Mouse (Mus musculus) CH12.LX (cell line): Measurements from ENCODE around the gene Themis3. TPM values are rescaled to one million over a fixed set of nuclear protein-coding genes. Genes with fewer than 3 reads are reported as not detected.

Experiments
- DNase-seq: peaks from one replicate; pipeline ENCODE4 v3.0.0-alpha.2; 2013; ENCODE audit errors: extremely low read depth
- H3K27ac ChIP-seq: 2 replicates; pipeline ENCODE4 v1.5.1; 2012; ENCODE audit warnings: low read depth, mild to moderate bottlenecking, control low read depth, moderate library complexity; ENCODE audit not compliant: insufficient read depth
- H3K27me3 ChIP-seq: replicated peaks from 2 replicates; pipeline ENCODE3; 2012; ENCODE audit warnings: inconsistent platforms
- H3K36me3 ChIP-seq, 2 experiments: replicated peaks in 1 of 2; 2 replicates each; pipeline versions ENCODE3 to v1.6.1; 2012; ENCODE audit warnings: inconsistent platforms in 1 of 2, low read length in 1 of 2, mild to moderate bottlenecking in 1 of 2, mixed read lengths in 1 of 2, moderate library complexity in 1 of 2; ENCODE audit not compliant: control insufficient read depth in 1 of 2, insufficient read depth in 1 of 2
- H3K4me1 ChIP-seq, 2 experiments: 2 replicates each; pipeline ENCODE4 v1.6.1; 2012; ENCODE audit warnings: inconsistent platforms in 1 of 2, moderate library complexity in 1 of 2; ENCODE audit not compliant: insufficient read depth in 2 of 2, control insufficient read depth in 1 of 2
- H3K4me2 ChIP-seq: 2 replicates; pipeline ENCODE4 v1.6.1; 2012; ENCODE audit warnings: low read depth, mild to moderate bottlenecking, control low read depth; ENCODE audit not compliant: poor library complexity, insufficient read depth, severe bottlenecking
- H3K4me3 ChIP-seq, 3 experiments: fragments of 150-350 bp in 1 of 3; sonication (generic) in 1 of 3; replicated peaks in 1 of 3; 2 replicates each; pipeline versions ENCODE3 to v1.5.1; 2011 to 2012; ENCODE audit warnings: low read depth in 2 of 3, low read length in 2 of 3, mild to moderate bottlenecking in 2 of 3, moderate library complexity in 2 of 3, control low read depth in 1 of 3, improper control_type of control experiment in 1 of 3, inconsistent platforms in 1 of 3, mixed read lengths in 1 of 3; ENCODE audit not compliant: poor library complexity in 1 of 3
- H3K79me2 ChIP-seq: replicated peaks from 2 replicates; pipeline ENCODE4 v1.6.1; 2012; ENCODE audit warnings: mild to moderate bottlenecking, moderate library complexity; ENCODE audit not compliant: control insufficient read depth, poor library complexity, insufficient read depth, severe bottlenecking; ENCODE audit errors: extremely low read depth
- H3K9ac ChIP-seq: 2 replicates; pipeline ENCODE4 v1.6.1; 2012; ENCODE audit warnings: low read depth, mild to moderate bottlenecking, control low read depth, moderate library complexity; ENCODE audit not compliant: insufficient read depth
- H3K9me3 ChIP-seq: replicated peaks from 2 replicates; pipeline ENCODE3; 2012; ENCODE audit warnings: low read length, inconsistent platforms, mixed read lengths
- CHD1 ChIP-seq: IDR thresholded peaks from 2 replicates; pipeline ENCODE4 v1.6.1; 2012; ENCODE audit warnings: low read depth, low read length, improper control_type of control experiment, inconsistent platforms
- E2F4 ChIP-seq: IDR thresholded peaks from 2 replicates; pipeline ENCODE4 v1.6.1; 2011; ENCODE audit warnings: low read depth, low read length, improper control_type of control experiment; ENCODE audit not compliant: insufficient replicate concordance
- GABPA ChIP-seq: IDR thresholded peaks from 2 replicates; pipeline ENCODE4 v1.6.1; 2012; ENCODE audit warnings: low read depth, low read length, improper control_type of control experiment, inconsistent platforms; ENCODE audit not compliant: insufficient replicate concordance
- IRF4 ChIP-seq: IDR thresholded peaks from 2 replicates; pipeline ENCODE4 v1.6.1; 2014; ENCODE audit warnings: low read depth, mild to moderate bottlenecking, inconsistent platforms, low read length, improper control_type of control experiment
- JUN ChIP-seq: IDR thresholded peaks from 2 replicates; pipeline ENCODE4 v1.6.1; 2011; ENCODE audit warnings: low read depth, mild to moderate bottlenecking, low read length, improper control_type of control experiment, moderate library complexity; ENCODE audit not compliant: insufficient read depth
- MAX ChIP-seq: IDR thresholded peaks from 2 replicates; pipeline ENCODE4 v1.6.1; 2011; ENCODE audit warnings: low read length, improper control_type of control experiment
- NELFE ChIP-seq: IDR thresholded peaks from 2 replicates; pipeline ENCODE4 v1.6.1; 2011; ENCODE audit warnings: low read depth, low read length, improper control_type of control experiment
- NRF1 ChIP-seq: IDR thresholded peaks from 2 replicates; pipeline ENCODE4 v1.6.1; 2014; ENCODE audit warnings: low read depth, mild to moderate bottlenecking, inconsistent platforms, low read length, improper control_type of control experiment, moderate library complexity
- RAD21 ChIP-seq: IDR thresholded peaks from 2 replicates; pipeline ENCODE4 v1.6.1; 2011; ENCODE audit warnings: low read depth, mild to moderate bottlenecking, low read length, improper control_type of control experiment, moderate library complexity
- RCOR1 ChIP-seq: conservative IDR thresholded peaks from 2 replicates; pipeline ENCODE4 v1.6.1; 2012; ENCODE audit warnings: low read depth, mild to moderate bottlenecking, inconsistent platforms, low read length, improper control_type of control experiment
- TBP ChIP-seq: conservative IDR thresholded peaks from 2 replicates; pipeline ENCODE4 v1.6.1; 2011; ENCODE audit warnings: low read depth, low read length, improper control_type of control experiment
- ZC3H11A ChIP-seq: IDR thresholded peaks from 2 replicates; pipeline ENCODE4 v1.6.1; 2012; ENCODE audit warnings: low read depth, mild to moderate bottlenecking, inconsistent platforms, low read length, improper control_type of control experiment
- ZKSCAN1 ChIP-seq: IDR thresholded peaks from 2 replicates; pipeline ENCODE4 v1.6.1; 2012; ENCODE audit warnings: low read depth, inconsistent platforms, low read length, improper control_type of control experiment, borderline replicate concordance
- ZNF384 ChIP-seq: IDR thresholded peaks from 2 replicates; pipeline ENCODE4 v1.6.1; 2012; ENCODE audit warnings: low read depth, low read length, improper control_type of control experiment, inconsistent platforms
- dilution Hi-C: fragments of 300-500 bp; cut with MboI; formaldehyde crosslinking; loops from 2 replicates; pipeline ENCODE4 v1.14.3; 2020; ENCODE audit warnings: low sequenced_read_pairs; ENCODE audit not compliant: extremely low pct_unique_long_range_greater_than_20kb, extremely low pct_ligation_motif_present
- in situ Hi-C: fragments of 300-500 bp; cut with MboI; formaldehyde crosslinking; loops from 3 replicates; pipeline ENCODE4 v1.14.3; 2019; ENCODE audit warnings: low sequenced_read_pairs, low pct_ligation_motif_present, low pct_unique_long_range_greater_than_20kb, mixed read lengths
- polyA plus RNA-seq: library from polyadenylated mRNA; unstranded; fragments of >175 nt; gene quantifications from 2 replicates; pipeline ENCODE4 v1.2.1, GENCODE M21; 2012; ENCODE audit warnings: low read depth; ENCODE audit not compliant: insufficient read length
- total RNA-seq, 2 experiments: library from RNA; depleted of rRNA; stranded (reverse); fragments of 300-350 nt in 1 of 2; fragments of >200 nt in 1 of 2; gene quantifications; 2 replicates each; pipeline ENCODE4 v1.2.3; 2012 to 2014

Gene Themis3
- total and polyA plus RNA-seq, 3 experiments, result not detected

- H3K4me2 ChIP-seq, result no peak overlapping the region
- no peaks in the 10 kb centered on the region for H3K79me2 ChIP-seq
- no peak overlapping the region for H3K4me3 ChIP-seq
- in situ Hi-C loops, result no loop called here
- no peak overlapping the region for H3K9ac ChIP-seq
- dilution Hi-C loops, result no loop called here
- TF ChIP-seq RCOR1 (no peak), JUN (no peak), TBP (no peak), CHD1 (no peak), ZKSCAN1 (no peak), GABPA (no peak), IRF4 (no peak), ZC3H11A (no peak), NRF1 (no peak)
- H3K36me3 ChIP-seq, result no peaks in the 10 kb centered on the region
- DNase-seq, result no peak
- H3K4me1 ChIP-seq, result no peaks in the 10 kb centered on the region
- H3K27me3 ChIP-seq, result no peaks in the 10 kb centered on the region
- H3K9me3 ChIP-seq, result peaks cover 59% of the 10 kb centered on the region
- H3K27ac ChIP-seq, result no peak overlapping the region
Measured at GRCm38 (mm10) chr17:66571860-66572676, 22.4 kb downstream of the Themis3 start.

- Histone ChIP-seq H3K4me1 (no peaks in the 10 kb centered on the region), H3K4me2 (no peak overlapping the region), H3K27ac (no peak overlapping the region), H3K36me3 (no peaks in the 10 kb centered on the region), H3K9ac (no peak overlapping the region), H3K27me3 (no peaks in the 10 kb centered on the region), H3K9me3 (peaks cover 80% of the 10 kb centered on the region), H3K4me3 (no peak overlapping the region), H3K79me2 (no peaks in the 10 kb centered on the region)
- TF ChIP-seq RAD21 (no peak), MAX (no peak), E2F4 (no peak), ZNF384 (no peak), NELFE (no peak)
- no peak for DNase-seq
- in situ Hi-C loops (no loop called here), dilution Hi-C loops (no loop called here)
Measured at GRCm38 (mm10) chr17:66564213-66564612, 30.2 kb downstream of the Themis3 start.
